Mouse (Mus musculus): ENCODE measurements around the gene Fnd3c2.
"Not testable (repeated sequence)": the region's sequence is repeated elsewhere in the genome, so short reads cannot be mapped to it uniquely, and the experiment has no call there.

Gene Fnd3c2

DNA sequence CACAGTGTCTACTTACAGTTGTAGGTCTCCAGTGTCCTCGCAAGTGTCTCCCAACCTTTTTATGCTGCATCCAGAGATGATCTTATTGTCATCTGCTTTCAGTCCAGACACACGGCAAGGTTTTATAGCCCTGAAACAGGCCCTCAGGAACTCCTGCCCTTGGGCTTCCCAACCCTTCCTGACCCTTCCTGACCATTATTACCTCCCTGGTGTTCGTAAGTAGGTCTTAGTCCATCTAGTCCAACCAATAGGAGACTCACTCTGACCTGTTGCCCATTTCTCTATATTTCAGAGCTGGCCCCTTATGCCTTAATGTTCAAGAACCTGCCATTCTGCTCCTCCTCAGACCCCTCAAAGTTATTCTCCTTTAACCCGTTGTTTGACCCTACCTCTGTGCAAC, at the start of gene Fnd3c2:
TSS of gene Fnd3c2 (minus strand) at position 101 of the 400 bp plus-strand sequence.
- DNase-seq (ENCODE audit: low spot score): no peak

DNA sequence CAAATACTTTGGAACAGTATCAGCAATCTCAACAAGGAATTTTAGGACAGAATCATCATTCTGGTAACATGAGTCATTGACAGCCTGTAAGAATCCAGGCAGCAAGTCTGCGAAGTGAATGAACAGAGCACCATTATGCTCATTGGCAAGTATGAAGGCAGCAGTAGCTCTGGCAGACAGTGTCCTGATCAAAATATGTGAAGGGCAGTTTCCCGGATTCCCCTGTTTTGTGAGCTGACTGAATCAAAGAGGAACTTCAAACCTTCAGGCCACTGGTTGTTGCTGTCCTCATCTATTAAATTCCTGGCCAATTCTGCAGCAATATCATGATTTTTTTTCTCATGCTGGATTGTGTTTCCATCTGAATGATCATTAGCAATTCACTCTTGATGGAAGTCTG, 29.3 kb upstream of the Fnd3c2 start:
- DNase-seq (ENCODE audit: low spot score): no peak

DNA sequence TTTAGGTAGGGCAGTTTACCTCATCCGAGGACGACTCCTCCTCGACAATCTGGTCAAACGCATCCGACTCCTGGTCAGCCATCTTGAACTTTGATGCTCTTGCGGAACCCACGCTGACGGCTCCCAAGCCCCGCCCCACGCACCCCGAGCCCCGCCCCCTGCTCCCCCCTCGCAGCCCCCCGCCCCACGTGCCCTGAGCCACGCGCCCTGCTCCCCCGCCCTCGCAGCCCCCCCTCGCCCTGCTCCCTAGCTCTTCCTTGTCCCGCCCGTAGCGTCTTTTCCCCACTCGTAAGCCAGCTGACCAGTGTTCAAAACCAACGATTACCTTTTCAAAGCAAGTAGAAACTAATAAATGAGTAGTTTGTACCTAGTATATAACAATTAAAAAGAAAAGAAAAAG, 34.1 kb downstream of the Fnd3c2 start, which contains the start of gene Taf9b:
TSS of gene Taf9b (minus strand) at position 101 of the 400 bp plus-strand sequence.
- peak; percentile 38 for DNase-seq (ENCODE audit: low spot score)

DNA sequence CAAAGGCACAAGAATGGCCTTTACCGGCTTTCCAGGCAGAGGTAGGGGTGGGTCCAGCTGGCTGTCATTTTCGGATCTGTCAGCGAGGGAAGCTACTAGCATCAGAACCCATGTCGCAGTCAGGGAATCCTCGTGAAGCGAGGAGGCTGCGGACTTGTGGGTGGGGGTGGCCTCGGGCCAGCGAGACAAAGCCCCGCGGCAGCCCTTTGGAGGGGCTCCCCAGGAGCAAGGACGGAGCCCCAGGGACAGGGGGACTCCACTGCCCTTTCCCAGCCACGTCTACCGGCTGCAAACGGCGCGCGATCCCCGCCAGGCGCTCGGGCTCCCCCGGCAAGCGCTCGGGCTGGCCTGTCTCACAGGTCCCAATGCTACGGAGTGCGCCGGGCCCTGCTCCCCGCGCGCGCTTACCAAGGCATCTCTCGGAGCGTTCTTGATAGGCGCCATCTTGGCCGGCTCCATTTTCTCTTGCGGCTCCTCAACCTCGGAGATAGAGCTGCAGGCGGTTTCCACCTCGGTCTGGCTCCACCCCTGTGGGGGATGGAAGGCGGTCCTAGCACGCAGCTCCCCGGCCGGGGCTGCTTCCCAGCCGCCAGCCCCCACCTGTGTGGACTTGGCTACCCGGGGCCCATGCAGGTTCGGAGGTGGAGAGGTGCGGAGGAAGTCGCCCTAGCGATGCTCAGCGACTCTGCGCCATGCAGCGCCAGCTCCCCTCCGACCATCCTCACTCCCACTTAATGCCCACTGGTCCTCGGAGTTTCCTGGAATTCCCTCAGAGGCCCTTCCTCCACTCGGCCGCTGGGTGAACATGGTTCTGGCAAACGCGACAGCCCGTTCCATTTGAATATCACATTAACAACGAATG, 35.8 kb downstream of the Fnd3c2 start:
- DNase-seq (ENCODE audit: low spot score): peak; percentile 73

DNA sequence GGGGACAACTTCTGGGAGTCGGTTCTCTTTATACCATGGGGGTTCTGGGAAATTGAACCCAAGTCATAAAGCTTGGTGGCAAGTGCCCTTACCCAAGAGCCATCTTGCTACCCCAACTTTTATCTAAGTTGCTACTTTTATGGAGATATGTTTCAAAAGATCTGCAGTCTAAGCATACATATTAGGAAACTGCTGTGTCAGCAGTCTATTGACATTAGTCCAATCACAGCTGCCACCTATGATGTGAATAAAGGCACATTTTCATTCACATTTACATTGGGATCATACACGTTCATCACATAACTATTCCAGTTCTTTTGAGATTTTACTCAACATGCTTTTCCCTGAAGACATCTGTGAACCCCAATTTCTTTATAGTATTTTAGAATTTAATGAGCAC, 46.1 kb downstream of the Fnd3c2 start:
- DNase-seq (ENCODE audit: low spot score): no peak

DNA sequence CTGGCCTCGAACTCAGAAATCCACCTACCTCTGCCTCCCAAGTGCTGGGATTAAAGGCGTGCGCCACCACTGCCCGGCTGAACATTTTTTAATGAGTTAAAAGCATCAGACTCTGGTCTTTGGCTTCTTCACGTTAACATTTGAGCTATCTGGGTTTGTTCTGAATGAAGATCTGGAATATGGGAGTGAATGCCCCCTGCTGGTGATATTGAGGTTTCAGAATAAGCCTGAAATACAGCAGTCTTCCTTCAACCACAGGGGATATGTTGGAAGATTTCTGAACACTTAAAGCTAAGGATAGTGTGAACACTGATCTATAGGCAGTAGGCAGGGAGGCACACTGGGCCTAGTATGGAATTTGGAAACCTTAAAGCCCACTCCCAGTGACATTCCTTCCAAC, 56.3 kb downstream of the Fnd3c2 start:
- no peak for DNase-seq (ENCODE audit: low spot score)

DNA sequence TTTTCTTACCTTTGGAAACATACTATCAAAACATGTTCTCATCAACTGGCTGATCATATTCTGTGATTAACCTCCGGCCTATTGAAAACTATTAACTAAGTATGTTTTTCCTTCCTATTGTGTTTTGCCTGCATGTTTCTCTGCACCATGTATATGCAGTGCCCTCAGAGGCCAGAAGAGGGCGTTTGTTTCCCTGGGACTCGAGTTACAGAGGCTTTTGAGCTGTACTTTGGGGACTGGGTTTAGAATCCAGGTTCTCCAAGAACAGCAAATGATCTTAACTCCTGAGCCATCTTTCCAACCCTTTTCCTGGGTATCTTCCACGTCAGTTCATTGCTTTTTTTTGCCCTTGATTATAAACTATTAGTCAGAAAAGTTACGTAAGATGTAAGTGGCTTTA, 57.9 kb downstream of the Fnd3c2 start:
- no peak for DNase-seq (ENCODE audit: low spot score)

DNA sequence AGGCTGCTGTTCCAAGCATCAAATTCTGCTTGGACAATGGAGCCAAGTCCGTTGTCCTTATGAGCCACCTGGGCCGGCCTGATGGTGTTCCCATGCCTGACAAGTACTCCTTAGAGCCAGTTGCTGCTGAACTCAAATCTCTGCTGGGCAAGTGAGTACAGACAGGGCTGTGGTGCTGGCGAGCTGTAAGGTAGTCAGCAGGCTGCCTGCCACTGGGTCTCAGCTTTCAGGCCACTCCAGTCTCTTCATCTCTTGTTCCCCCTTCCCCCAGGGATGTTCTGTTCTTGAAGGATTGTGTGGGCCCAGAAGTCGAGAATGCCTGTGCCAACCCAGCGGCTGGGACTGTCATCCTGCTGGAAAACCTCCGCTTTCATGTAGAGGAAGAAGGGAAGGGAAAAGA, 60.8 kb downstream of the Fnd3c2 start:
- not testable (repeated sequence) for DNase-seq (ENCODE audit: low spot score)

DNA sequence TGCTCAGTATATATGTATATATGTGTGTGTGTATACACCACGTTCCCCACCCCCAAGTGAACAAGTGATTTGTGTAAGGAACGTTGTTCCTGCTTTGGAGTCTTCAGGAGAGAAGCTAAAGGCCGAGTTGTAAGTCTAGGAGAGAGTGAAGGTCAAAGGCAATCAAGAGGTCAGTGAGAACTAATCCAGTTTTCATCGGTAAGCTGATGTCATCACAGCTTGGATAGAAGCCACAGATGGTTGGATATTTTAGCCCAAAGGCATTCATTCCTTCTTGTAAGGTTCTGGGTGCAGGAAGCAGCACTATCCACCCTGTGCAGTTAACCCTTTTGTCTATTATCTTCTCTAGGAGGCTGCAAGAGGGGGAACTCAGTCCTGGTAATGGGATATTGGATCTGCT, 65.1 kb downstream of the Fnd3c2 start:
- DNase-seq (ENCODE audit: low spot score): no peak

DNA sequence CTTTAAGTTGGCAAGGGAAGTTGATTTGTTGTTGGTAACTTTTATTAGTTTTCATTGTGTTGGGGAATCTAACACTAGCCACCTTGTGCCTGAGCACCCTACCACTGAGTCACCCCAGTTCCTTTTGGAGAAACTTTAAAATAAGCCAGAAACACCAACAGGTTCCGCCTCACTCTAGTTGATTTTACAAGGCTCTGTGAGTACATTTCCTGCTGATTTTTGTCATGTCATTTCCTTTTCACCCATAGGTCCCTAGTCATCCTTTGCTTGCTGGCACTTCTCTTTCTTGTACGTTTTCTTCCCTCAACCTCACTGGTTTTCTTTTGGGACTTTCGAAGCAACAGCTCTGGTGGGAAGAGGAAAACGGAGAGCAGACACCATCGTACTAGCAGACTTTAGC, 65.8 kb downstream of the Fnd3c2 start:
- DNase-seq (ENCODE audit: low spot score): no peak

DNA sequence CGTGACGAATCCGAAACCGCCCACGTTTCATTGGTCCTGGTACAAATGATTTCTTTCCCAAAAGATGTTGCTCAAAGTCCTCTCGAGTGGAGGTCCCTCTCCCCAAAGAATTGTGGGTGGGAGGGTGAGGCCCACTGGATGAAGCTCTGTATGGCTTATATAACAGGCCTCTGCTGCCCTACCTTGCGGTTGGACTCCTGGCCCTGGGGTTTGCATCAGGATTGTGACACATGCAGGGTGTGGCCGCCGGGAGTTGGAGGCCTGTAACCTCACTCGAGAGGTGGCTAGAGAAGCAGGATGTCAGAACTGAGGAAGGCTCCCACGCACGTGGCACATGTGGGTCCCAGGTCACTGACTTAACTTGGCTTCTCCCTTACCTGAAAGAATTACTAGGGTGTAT, 67.4 kb downstream of the Fnd3c2 start:
- no peak for DNase-seq (ENCODE audit: low spot score)

DNA sequence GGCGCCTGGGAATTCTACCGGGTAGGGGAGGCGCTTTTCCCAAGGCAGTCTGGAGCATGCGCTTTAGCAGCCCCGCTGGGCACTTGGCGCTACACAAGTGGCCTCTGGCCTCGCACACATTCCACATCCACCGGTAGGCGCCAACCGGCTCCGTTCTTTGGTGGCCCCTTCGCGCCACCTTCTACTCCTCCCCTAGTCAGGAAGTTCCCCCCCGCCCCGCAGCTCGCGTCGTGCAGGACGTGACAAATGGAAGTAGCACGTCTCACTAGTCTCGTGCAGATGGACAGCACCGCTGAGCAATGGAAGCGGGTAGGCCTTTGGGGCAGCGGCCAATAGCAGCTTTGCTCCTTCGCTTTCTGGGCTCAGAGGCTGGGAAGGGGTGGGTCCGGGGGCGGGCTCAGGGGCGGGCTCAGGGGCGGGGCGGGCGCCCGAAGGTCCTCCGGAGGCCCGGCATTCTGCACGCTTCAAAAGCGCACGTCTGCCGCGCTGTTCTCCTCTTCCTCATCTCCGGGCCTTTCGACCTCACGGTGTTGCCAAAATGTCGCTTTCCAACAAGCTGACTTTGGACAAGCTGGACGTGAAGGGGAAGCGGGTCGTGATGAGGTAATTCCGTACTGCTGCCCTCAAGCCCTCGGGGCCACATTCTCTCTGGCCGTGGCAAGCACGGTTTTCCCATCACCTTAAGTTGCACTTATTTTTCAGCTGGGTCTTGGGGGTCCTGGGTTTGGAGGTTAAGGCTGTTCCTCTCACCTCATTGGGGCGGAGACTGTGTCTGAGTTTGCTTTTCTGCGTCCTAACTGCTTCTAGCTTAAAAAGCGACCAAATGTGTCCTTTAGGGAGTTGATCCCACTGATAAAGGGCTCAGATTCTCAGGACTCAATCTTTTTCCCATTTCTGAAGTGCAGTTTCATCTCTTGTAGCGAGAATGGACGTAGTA, 68.2 kb downstream of the Fnd3c2 start, which contains the start of gene Pgk1:
TSS of gene Pgk1 (plus strand) at position 388 of the 937 bp plus-strand sequence.
- DNase-seq (ENCODE audit: low spot score): peak; percentile 88

DNA sequence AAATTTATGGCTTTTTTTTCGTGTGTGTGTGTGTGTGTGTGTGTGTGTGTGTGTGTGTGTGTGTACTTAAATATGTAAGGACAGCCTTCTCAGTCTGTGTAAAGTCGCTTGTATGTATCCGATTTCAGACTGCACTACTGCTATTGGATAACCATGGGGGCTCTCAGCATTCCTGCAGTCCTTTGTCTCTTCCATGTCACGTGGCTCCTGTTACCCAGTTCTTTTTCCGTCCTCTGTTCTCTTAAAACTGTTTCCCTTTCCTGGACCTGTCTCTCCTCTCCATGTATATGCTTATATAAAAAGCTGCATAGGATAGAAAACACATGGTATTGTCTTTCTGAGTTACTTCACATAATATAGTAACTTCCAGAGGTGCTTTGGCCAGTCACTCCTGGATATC, 69.5 kb downstream of the Fnd3c2 start:
- no peak for DNase-seq (ENCODE audit: low spot score)
